Mouse (Mus musculus) megakaryocyte, embryonic 14.5 days (primary cell): ENCODE results near the gene Ecpas.

Source experiments
- FLI1 ChIP-seq: IDR thresholded peaks from 2 replicates; pipeline ENCODE4 v1.6.1; 2012; ENCODE audit warnings: low read length, inconsistent platforms, mixed read lengths
- GATA1 ChIP-seq: IDR thresholded peaks from 3 replicates; pipeline ENCODE4 v1.6.1; 2012; ENCODE audit warnings: mixed read lengths, low read length, inconsistent platforms, borderline replicate concordance

DNA sequence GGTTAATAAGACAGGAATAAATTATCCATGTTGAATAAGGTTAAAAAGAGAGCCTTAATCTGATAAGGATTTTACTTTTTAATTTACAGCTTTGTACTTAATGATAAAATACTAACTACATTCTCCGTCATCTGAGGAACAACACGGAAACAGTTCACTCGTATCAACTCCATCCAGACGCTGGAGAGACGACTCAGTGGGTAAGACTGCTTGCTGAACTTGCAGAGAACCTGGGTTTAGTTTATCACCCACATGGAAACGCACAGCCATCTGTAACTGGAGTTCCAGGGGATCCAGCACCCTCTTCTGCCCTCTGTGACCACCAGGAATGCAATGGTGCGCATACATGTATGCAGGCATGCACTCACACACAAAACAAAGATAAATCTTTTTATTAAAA is 18.1 kb downstream of the Ecpas start:
- no peak for TF ChIP-seq GATA1
- no peak for TF ChIP-seq FLI1
